In the genomic region with DNA sequence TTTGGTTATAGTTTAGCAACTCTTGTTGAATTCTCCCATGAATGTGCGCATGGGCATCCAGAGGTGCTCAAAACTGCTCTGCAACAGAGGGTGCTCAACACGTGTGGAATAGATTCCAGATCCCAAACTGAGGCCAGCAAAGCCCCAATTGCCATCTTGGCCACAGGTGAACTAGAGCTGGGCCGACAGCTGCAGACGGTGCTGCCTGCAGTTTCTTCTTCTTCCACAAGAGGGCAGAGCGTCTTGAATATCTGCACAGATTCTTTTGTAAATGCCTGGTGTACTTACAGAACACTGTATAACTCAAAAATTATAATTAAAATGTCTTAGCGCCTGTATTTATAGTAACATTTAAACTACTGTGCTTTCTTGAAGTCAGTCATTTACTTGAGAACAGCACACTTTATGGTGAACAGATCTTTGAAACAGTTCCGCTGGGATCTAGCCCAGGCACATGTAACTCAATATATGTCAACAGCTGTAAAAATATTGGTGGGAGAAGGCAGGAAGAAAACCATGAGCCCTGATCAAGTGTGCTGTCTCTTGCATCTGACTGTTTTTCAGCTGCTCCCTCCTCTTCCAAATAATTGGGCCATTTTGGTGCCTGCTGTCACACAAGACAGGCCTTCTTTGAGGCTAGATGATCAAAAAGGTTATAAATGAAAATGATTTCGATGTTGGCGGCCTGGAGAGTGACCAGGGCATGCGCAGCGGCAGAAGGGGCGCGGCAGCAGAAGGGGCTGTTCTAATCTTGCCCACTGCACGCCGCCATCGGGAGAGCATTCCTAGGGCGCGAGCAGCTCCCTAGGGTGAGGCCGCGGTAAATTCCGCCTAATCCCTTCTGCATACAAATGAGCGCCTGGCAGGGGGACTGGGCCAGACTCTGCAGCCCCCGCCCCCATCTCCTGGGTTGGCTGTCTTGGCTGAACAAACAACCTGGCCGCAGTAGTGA, we compare ENCODE assay signal across 7 mouse cellular contexts.
A peak's percentile ranks its signal among the peaks of the same experiment; 100 is the strongest.
DNase-seq lines count a peak whose midpoint lies in the region; ATAC-seq and TF ChIP-seq lines count a peak whose summit lies in the region.

No protein-coding gene starts in this region.

- H3K4me1 ChIP-seq in cortical plate, adult 2 months (ENCODE audit: control insufficient read depth, insufficient read depth, low read length): no peaks in the 10 kb centered on the region
- H3K4me1 ChIP-seq in intestine, embryonic 16.5 days (ENCODE audit: control insufficient read depth, insufficient read depth, low read length): peaks cover 10% of the 10 kb centered on the region
- H3K4me1 ChIP-seq in midbrain, embryonic 13.5 days (replicated peaks): peaks cover 97% of the 10 kb centered on the region
- no peaks in the 10 kb centered on the region for H3K4me1 ChIP-seq in spleen, adult 2 months (ENCODE audit: control insufficient read depth, insufficient read depth, insufficient read length)

- H3K36me3 ChIP-seq in intestine, embryonic 16.5 days (ENCODE audit: control insufficient read depth, insufficient read depth, low read length): no peaks in the 10 kb centered on the region
- no peaks in the 10 kb centered on the region for H3K36me3 ChIP-seq in midbrain, embryonic 13.5 days
- H3K36me3 ChIP-seq in spleen, adult 2 months (ENCODE audit: control insufficient read depth, insufficient read depth, low read length): no peaks in the 10 kb centered on the region

- intact Hi-C loops in gastrocnemius, postnatal 14 days (cut with DNase I; ENCODE audit: low total_unique reads): loop anchor here (10.0 kb wide), 2 partner anchors 79 to 249 kb away; no protein-coding TSS in a partner anchor
- intact Hi-C loops in left cerebral cortex, postnatal 25 days (cut with DNase I): loop anchor here (2.0 to 10.0 kb wide), 3 partner anchors 121 to 306 kb away; no protein-coding TSS in a partner anchor

- TF ChIP-seq POLR2A in cortical plate, adult 2 months (IDR thresholded peaks at IDR 0.05; ENCODE audit: extremely low read depth, insufficient read depth, low read length): no peak
- no peak for TF ChIP-seq POLR2A in spleen, adult 2 months (IDR thresholded peaks at IDR 0.05; ENCODE audit: low read depth, low read length)

- no peak overlapping the region for H3K4me3 ChIP-seq in cortical plate, adult 2 months (ENCODE audit: insufficient read depth, low read length)
- no peak overlapping the region for H3K4me3 ChIP-seq in intestine, embryonic 16.5 days (ENCODE audit: low read length)
- peak overlapping the region; percentile 13; the same call in 1 of the 2 replicates for H3K4me3 ChIP-seq in midbrain, embryonic 13.5 days (replicated peaks)
- H3K4me3 ChIP-seq in spleen, adult 2 months (ENCODE audit: extremely low read depth, insufficient read depth, insufficient read length): no peak overlapping the region

- no peaks in the 10 kb centered on the region for H3K27me3 ChIP-seq in intestine, embryonic 16.5 days (replicated peaks; ENCODE audit: control insufficient read depth, insufficient read depth, low read length)
- H3K27me3 ChIP-seq in midbrain, embryonic 13.5 days: no peaks in the 10 kb centered on the region
- H3K27me3 ChIP-seq in spleen, adult 2 months (ENCODE audit: control insufficient read depth, insufficient read depth, low read length): no peaks in the 10 kb centered on the region

- no peak overlapping the region for H3K9ac ChIP-seq in intestine, embryonic 16.5 days (ENCODE audit: low read depth, low read length)
- peak overlapping the region; percentile 63 for H3K9ac ChIP-seq in midbrain, embryonic 13.5 days (replicated peaks)

- no peaks in the 10 kb centered on the region for H3K9me3 ChIP-seq in intestine, embryonic 16.5 days (ENCODE audit: control insufficient read depth, low read length)
- no peaks in the 10 kb centered on the region for H3K9me3 ChIP-seq in midbrain, embryonic 13.5 days

- peak; percentile 17; the same call in 1 of the 2 replicates for ATAC-seq in intestine, embryonic 16.5 days
- peak; percentile 85 for ATAC-seq in midbrain, embryonic 13.5 days

- TF ChIP-seq CTCF in cortical plate, adult 2 months (IDR thresholded peaks at IDR 0.05; ENCODE audit: extremely low read depth, insufficient read depth, low read length): peak; percentile 80
- TF ChIP-seq CTCF in spleen, adult 2 months (IDR thresholded peaks at IDR 0.05; ENCODE audit: extremely low read depth, insufficient read depth, insufficient read length, insufficient replicate concordance): peak; percentile 57; the same call in 1 of the 2 replicates

- peak overlapping the region; percentile 47 for H3K4me2 ChIP-seq in intestine, embryonic 16.5 days (ENCODE audit: low read depth, low read length)
- H3K4me2 ChIP-seq in midbrain, embryonic 13.5 days (replicated peaks): peak overlapping the region; percentile 51

- no peak overlapping the region for H3K27ac ChIP-seq in cortical plate, adult 2 months (ENCODE audit: insufficient read depth, low read length)
- H3K27ac ChIP-seq in intestine, embryonic 16.5 days (ENCODE audit: low read length): no peak overlapping the region
- H3K27ac ChIP-seq in midbrain, embryonic 13.5 days: peak overlapping the region; percentile 94
- no peak overlapping the region for H3K27ac ChIP-seq in spleen, adult 2 months (ENCODE audit: insufficient read depth, low read length)

- WGBS in intestine, embryonic 16.5 days: 11% methylated on average over 24 of the region's 24 CpGs
- 6% methylated on average over 24 of the region's 24 CpGs for WGBS in midbrain, embryonic 13.5 days
- WGBS in spleen, adult 2 months: 72% methylated on average over 24 of the region's 24 CpGs

- peak; percentile 60 for DNase-seq in adrenal gland, adult 2 months
- DNase-seq in gastrocnemius, postnatal 14 days: peak; percentile 63
- peak; percentile 79 to 83 for DNase-seq in left cerebral cortex, postnatal 25 days (ENCODE audit: low spot score in 2 of 2)
- DNase-seq in spleen, adult 2 months (ENCODE audit: low read depth in 1 of 2, low spot score in 2 of 2): peak; percentile 11 to 63
